Mouse (Mus musculus) forebrain, embryonic 11.5 days (tissue): ENCODE data around the gene Sun3. TPM values are rescaled to one million over a fixed set of nuclear protein-coding genes. Genes with fewer than 3 reads are reported as not detected.
A peak's percentile ranks its signal among the peaks of the same experiment; 100 is the strongest.

ENCODE experiments used
- ATAC-seq: fragments of 200-750 bp; cut with Nextera tagmentation; replicated peaks from 2 replicates; pipeline ENCODE4 v1.8.0; 2017; ENCODE audit warnings: moderate TSS enrichment; ENCODE audit not compliant: low FRiP score
- DNase-seq: peaks from one replicate; pipeline ENCODE4 v3.0.0-alpha.2; 2017; ENCODE audit warnings: low spot score
- H3K27ac ChIP-seq: fragments of 300-500 bp; sonication (generic); 2 replicates; pipeline ENCODE4 v1.5.1; 2014; ENCODE audit warnings: low read depth, low read length
- H3K27me3 ChIP-seq: fragments of 300-500 bp; sonication (generic); 2 replicates; pipeline ENCODE4 v1.6.1; 2014; ENCODE audit warnings: mild to moderate bottlenecking, low read length, mixed read lengths; ENCODE audit not compliant: control insufficient read depth, insufficient read depth
- H3K36me3 ChIP-seq: fragments of 300-500 bp; sonication (generic); 2 replicates; pipeline ENCODE4 v1.6.1; 2014; ENCODE audit warnings: mild to moderate bottlenecking, low read length, moderate library complexity, mixed read lengths; ENCODE audit not compliant: control insufficient read depth, insufficient read depth
- H3K4me1 ChIP-seq: fragments of 300-500 bp; sonication (generic); replicated peaks from 2 replicates; pipeline ENCODE4 v1.6.1; 2014; ENCODE audit warnings: low read length, mixed read lengths; ENCODE audit not compliant: control insufficient read depth, insufficient read depth
- H3K4me2 ChIP-seq: fragments of 300-500 bp; sonication (generic); 2 replicates; pipeline ENCODE4 v1.6.1; 2014; ENCODE audit warnings: low read depth, mild to moderate bottlenecking, low read length, moderate library complexity, mixed read lengths; ENCODE audit not compliant: severe bottlenecking
- H3K4me3 ChIP-seq: fragments of 300-500 bp; sonication (generic); 2 replicates; pipeline ENCODE4 v1.5.1; 2014; ENCODE audit warnings: low read depth, low read length
- H3K9ac ChIP-seq: fragments of 300-500 bp; sonication (generic); 2 replicates; pipeline ENCODE4 v1.6.1; 2014; ENCODE audit warnings: low read length
- H3K9me3 ChIP-seq: fragments of 300-500 bp; sonication (generic); 2 replicates; pipeline ENCODE4 v1.6.1; 2016; ENCODE audit warnings: low read length, mixed read lengths; ENCODE audit not compliant: control insufficient read depth
- WGBS: fragments of 180-500 bp; shearing (Covaris S2); extraction: QIAGEN DNeasy Blood & Tissue Kit; methylation state at CpG from one replicate; pipeline ENCODE4 v1.1.7; 2014; 5-methylcytosine and 5-hydroxymethylcytosine counted together
- polyA plus RNA-seq: library from polyadenylated mRNA; unstranded; fragments of >200 nt; fragmentation: Nextera tagmentation; extraction: Ambion mirVana; gene quantifications from 2 replicates; pipeline ENCODE4 v1.2.1, GENCODE M21; 2014

Sun3 gene
- polyA plus RNA-seq, 1 experiment from 2014 or later, result not detected

GRCm38 (mm10) chr11:9010853-9011339 lies 37.9 kb downstream of the Sun3 start, which contains the start of gene Hus1:
Gene Hus1, minus strand, starts transcription at chr11:9011191.
- Histone ChIP-seq H3K9ac (peak within 1 kb of the TSS; percentile 88), H3K4me3 (peak within 1 kb of the TSS; percentile 69), H3K27me3 (no peaks in the 10 kb centered on the region), H3K4me1 (peaks cover 3% of the 10 kb centered on the region; the same call in 1 of the 2 replicates), H3K9me3 (no peaks in the 10 kb centered on the region), H3K4me2 (peak within 1 kb of the TSS; percentile 75), H3K36me3 (no peaks in the 10 kb centered on the region; the same call in 1 of the 2 replicates), H3K27ac (peak within 1 kb of the TSS; percentile 90)
- ATAC-seq, result peak; percentile 95
- DNase-seq, result peak; percentile 92
- under 1% methylated on average over 43 of the region's 43 CpGs for WGBS

GRCm38 (mm10) chr11:9010416-9010815 lies 38.4 kb downstream of the Sun3 start:
- Histone ChIP-seq H3K27ac (peak overlapping the region; percentile 90), H3K27me3 (no peaks in the 10 kb centered on the region), H3K9me3 (no peaks in the 10 kb centered on the region), H3K4me3 (peak overlapping the region; percentile 69), H3K4me2 (peak overlapping the region; percentile 75), H3K4me1 (peaks cover 3% of the 10 kb centered on the region; the same call in 1 of the 2 replicates), H3K9ac (peak overlapping the region; percentile 88), H3K36me3 (no peaks in the 10 kb centered on the region; the same call in 1 of the 2 replicates)
- DNase-seq (peak; percentile 70), ATAC-seq (peak; percentile 69)
- under 1% methylated on average over 7 of the region's 7 CpGs for WGBS

- ATAC-seq (no peak), DNase-seq (no peak)
- H3K4me2 ChIP-seq, result no peak overlapping the region
- 92% methylated on average over 5 of the region's 5 CpGs for WGBS
- H3K27ac ChIP-seq, result no peak overlapping the region
- no peaks in the 10 kb centered on the region for H3K9me3 ChIP-seq
- H3K4me1 ChIP-seq, result peaks cover 3% of the 10 kb centered on the region; the same call in 1 of the 2 replicates
- H3K4me3 ChIP-seq, result no peak overlapping the region
- H3K36me3 ChIP-seq, result peaks cover 3% of the 10 kb centered on the region
- H3K27me3 ChIP-seq, result no peaks in the 10 kb centered on the region
- no peak overlapping the region for H3K9ac ChIP-seq
These were observed 40.0 kb downstream of the Sun3 start for GRCm38 (mm10) chr11:9008761-9009160.

GRCm38 (mm10) chr11:8988084-8988483 lies 60.7 kb downstream of the Sun3 start:
- H3K27me3 ChIP-seq, result no peaks in the 10 kb centered on the region
- H3K4me3 ChIP-seq, result no peak overlapping the region
- H3K27ac ChIP-seq, result no peak overlapping the region
- H3K36me3 ChIP-seq, result no peaks in the 10 kb centered on the region; the same call in 1 of the 2 replicates
- no peak overlapping the region for H3K9ac ChIP-seq
- 77% methylated on average over 4 of the region's 4 CpGs for WGBS
- no peak for ATAC-seq
- no peak overlapping the region for H3K4me2 ChIP-seq
- H3K4me1 ChIP-seq, result no peaks in the 10 kb centered on the region
- DNase-seq, result no peak
- no peaks in the 10 kb centered on the region; the same call in 1 of the 2 replicates for H3K9me3 ChIP-seq

GRCm38 (mm10) chr11:8986058-8986457 lies 62.7 kb downstream of the Sun3 start:
- Histone ChIP-seq H3K9ac (no peak overlapping the region), H3K27me3 (no peaks in the 10 kb centered on the region), H3K27ac (no peak overlapping the region), H3K4me2 (no peak overlapping the region), H3K4me1 (no peaks in the 10 kb centered on the region), H3K9me3 (no peaks in the 10 kb centered on the region), H3K4me3 (no peak overlapping the region), H3K36me3 (no peaks in the 10 kb centered on the region; the same call in 1 of the 2 replicates)
- DNase-seq (no peak), ATAC-seq (no peak)

- Histone ChIP-seq H3K4me1 (no peaks in the 10 kb centered on the region), H3K4me2 (no peak overlapping the region), H3K9me3 (no peaks in the 10 kb centered on the region), H3K27ac (no peak overlapping the region), H3K36me3 (no peaks in the 10 kb centered on the region), H3K4me3 (no peak overlapping the region), H3K9ac (no peak overlapping the region), H3K27me3 (no peaks in the 10 kb centered on the region)
- 40% methylated on average over 6 of the region's 6 CpGs for WGBS
- ATAC-seq (peak; percentile 42; the same call in 1 of the 2 replicates), DNase-seq (peak; percentile 88)
These were observed 65.4 kb downstream of the Sun3 start for GRCm38 (mm10) chr11:8983237-8983861.

GRCm38 (mm10) chr11:8978154-8978553 lies 70.6 kb downstream of the Sun3 start:
- no peak overlapping the region for H3K4me3 ChIP-seq
- no peak for DNase-seq
- no peaks in the 10 kb centered on the region for H3K27me3 ChIP-seq
- H3K4me1 ChIP-seq, result no peaks in the 10 kb centered on the region
- no peaks in the 10 kb centered on the region for H3K9me3 ChIP-seq
- H3K27ac ChIP-seq, result no peak overlapping the region
- no peak overlapping the region for H3K4me2 ChIP-seq
- no peak overlapping the region for H3K9ac ChIP-seq
- H3K36me3 ChIP-seq, result no peaks in the 10 kb centered on the region
- 89% methylated on average over 4 of the region's 4 CpGs for WGBS
- ATAC-seq, result no peak

- no peaks in the 10 kb centered on the region for H3K36me3 ChIP-seq
- no peaks in the 10 kb centered on the region for H3K9me3 ChIP-seq
- DNase-seq, result no peak
- H3K27me3 ChIP-seq, result no peaks in the 10 kb centered on the region
- no peak within 1 kb of the TSS for H3K27ac ChIP-seq
- H3K4me2 ChIP-seq, result no peak within 1 kb of the TSS
- H3K9ac ChIP-seq, result no peak within 1 kb of the TSS
- no peaks in the 10 kb centered on the region for H3K4me1 ChIP-seq
- no peak for ATAC-seq
- H3K4me3 ChIP-seq, result no peak within 1 kb of the TSS
- WGBS, result 64% methylated on average over 3 of the region's 3 CpGs
These were observed 75.6 kb downstream of the Sun3 start, which contains the start of gene Pkd1l1 for GRCm38 (mm10) chr11:8973166-8973565. Gene Pkd1l1, minus strand, starts transcription at chr11:8973266.

- ATAC-seq (no peak), DNase-seq (no peak)
- no peaks in the 10 kb centered on the region for H3K4me1 ChIP-seq
- H3K9ac ChIP-seq, result no peak overlapping the region
- no peak overlapping the region for H3K4me3 ChIP-seq
- H3K27ac ChIP-seq, result no peak overlapping the region
- no peak overlapping the region for H3K4me2 ChIP-seq
- no peaks in the 10 kb centered on the region for H3K27me3 ChIP-seq
- H3K9me3 ChIP-seq, result no peaks in the 10 kb centered on the region
- H3K36me3 ChIP-seq, result no peaks in the 10 kb centered on the region
- WGBS, result 94% methylated on average over 6 of the region's 6 CpGs
These were observed 76.7 kb downstream of the Sun3 start for GRCm38 (mm10) chr11:8972093-8972492.
